Mouse (Mus musculus) spleen, embryonic (tissue): Measurements from ENCODE around the gene Thap2.

Experiments used
- CTCF ChIA-PET: fragments of 350-600 bp; sonication (Branson Sonifier 250); formaldehyde crosslinking; loops from one replicate; lab custom pipeline; 2022; lab: Charles Lee

The Thap2 gene

GRCm38 (mm10) chr10:115356106-115356505 lies 28.1 kb downstream of the Thap2 start:
- CTCF ChIA-PET, result interaction anchor here (0.7 kb wide), 1 partner anchor 37 kb away, joined by 3 read pairs; no protein-coding TSS in a partner anchor

- CTCF ChIA-PET, result interaction anchor here (0.7 kb wide), 1 partner anchor 22 kb away, joined by 5 read pairs; no protein-coding TSS in a partner anchor
These were observed 29.2 kb downstream of the Thap2 start for GRCm38 (mm10) chr10:115355016-115355415.

GRCm38 (mm10) chr10:115354553-115354952 lies 29.7 kb downstream of the Thap2 start:
- CTCF ChIA-PET, result no interaction called here

GRCm38 (mm10) chr10:115350810-115351397 lies 33.3 kb downstream of the Thap2 start:
- CTCF ChIA-PET, result no interaction called here

- CTCF ChIA-PET, result no interaction called here
These were observed 34.7 kb downstream of the Thap2 start for GRCm38 (mm10) chr10:115349509-115349908.

GRCm38 (mm10) chr10:115349029-115349428 lies 35.2 kb downstream of the Thap2 start:
- CTCF ChIA-PET, result no interaction called here

- CTCF ChIA-PET, result no interaction called here
These were observed 36.1 kb downstream of the Thap2 start for GRCm38 (mm10) chr10:115348131-115348530.

GRCm38 (mm10) chr10:115346444-115346843 lies 37.8 kb downstream of the Thap2 start:
- CTCF ChIA-PET, result no interaction called here

- CTCF ChIA-PET, result interaction anchor here (0.5 kb wide), 2 partner anchors 69 to 782 kb away, joined by 3 to 5 read pairs; no protein-coding TSS in a partner anchor
These were observed 41.3 kb downstream of the Thap2 start for GRCm38 (mm10) chr10:115342771-115343425.

- CTCF ChIA-PET, result no interaction called here
These were observed 44.4 kb downstream of the Thap2 start for GRCm38 (mm10) chr10:115339820-115340328.

GRCm38 (mm10) chr10:115336901-115337300 lies 47.3 kb downstream of the Thap2 start:
- CTCF ChIA-PET, result no interaction called here

GRCm38 (mm10) chr10:115333528-115333927 lies 50.7 kb downstream of the Thap2 start:
- CTCF ChIA-PET, result interaction anchor here (0.6 kb wide), 1 partner anchor 17 kb away, joined by 3 read pairs; no protein-coding TSS in a partner anchor

GRCm38 (mm10) chr10:115332997-115333396 lies 51.2 kb downstream of the Thap2 start:
- CTCF ChIA-PET, result no interaction called here

GRCm38 (mm10) chr10:115332420-115332952 lies 51.8 kb downstream of the Thap2 start:
- CTCF ChIA-PET, result interaction anchor here (0.8 kb wide), 1 partner anchor 12 kb away, joined by 3 read pairs; no protein-coding TSS in a partner anchor

GRCm38 (mm10) chr10:115329010-115329530 lies 55.2 kb downstream of the Thap2 start:
- CTCF ChIA-PET, result no interaction called here

- CTCF ChIA-PET, result no interaction called here
These were observed 55.7 kb downstream of the Thap2 start for GRCm38 (mm10) chr10:115328514-115328913.

- CTCF ChIA-PET, result interaction anchor here (0.6 kb wide), 1 partner anchor 38 kb away, joined by 4 read pairs; no protein-coding TSS in a partner anchor
These were observed 60.9 kb downstream of the Thap2 start for GRCm38 (mm10) chr10:115323295-115323694.

- CTCF ChIA-PET, result interaction anchor here (1.0 kb wide), 1 partner anchor 9 kb away, joined by 3 read pairs; no protein-coding TSS in a partner anchor
These were observed 62.8 kb downstream of the Thap2 start for GRCm38 (mm10) chr10:115321317-115322035.
